Mouse (Mus musculus) heart, adult 8-10 months (tissue): ENCODE measurements around the gene Pde1b. TPM values are rescaled to one million over a fixed set of nuclear protein-coding genes. Genes with fewer than 3 reads are reported as not detected.
A peak's percentile ranks its signal among the peaks of the same experiment; 100 is the strongest.

Source experiments
- DNase-seq: peaks from one replicate; pipeline ENCODE4 v3.0.0; 2022; ENCODE audit warnings: low spot score
- total RNA-seq, 4 experiments: library from RNA; stranded (reverse); gene quantifications; 2 replicates each; pipeline ENCODE4 v1.2.4; 2022

Pde1b gene
- total RNA-seq, 4 experiments from 2014 or later = 0.79 to 2.5 (median 1.2) TPM

GRCm38 (mm10) chr15:103503660-103504059 lies 826 bp downstream of the Pde1b start:
- DNase-seq = no peak

DNA sequence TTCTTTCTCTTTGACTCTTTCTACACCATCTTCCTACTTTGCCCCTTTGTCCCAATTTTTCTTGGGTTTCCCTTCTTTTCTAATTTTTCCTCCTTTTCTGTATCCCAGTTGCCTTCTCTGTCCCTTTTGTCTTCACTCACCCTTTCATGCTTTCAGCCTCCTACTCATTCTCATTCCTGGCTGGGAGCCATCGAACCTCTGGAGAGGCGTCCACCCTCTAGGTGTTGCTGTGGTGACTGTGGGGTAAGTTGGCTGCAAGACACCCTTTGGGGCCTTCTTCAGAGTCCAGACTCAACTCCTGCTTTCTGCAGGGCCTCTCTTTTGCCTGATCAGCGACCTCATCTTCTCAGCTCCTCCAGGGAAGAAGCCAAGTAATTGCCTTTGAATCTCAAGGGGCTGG lies 6.5 kb downstream of the Pde1b start:
- DNase-seq = no peak

GRCm38 (mm10) chr15:103511652-103512051 lies 8.8 kb downstream of the Pde1b start:
- DNase-seq = no peak

- DNase-seq = no peak
These were observed 10.8 kb downstream of the Pde1b start for GRCm38 (mm10) chr15:103513621-103514031.

DNA sequence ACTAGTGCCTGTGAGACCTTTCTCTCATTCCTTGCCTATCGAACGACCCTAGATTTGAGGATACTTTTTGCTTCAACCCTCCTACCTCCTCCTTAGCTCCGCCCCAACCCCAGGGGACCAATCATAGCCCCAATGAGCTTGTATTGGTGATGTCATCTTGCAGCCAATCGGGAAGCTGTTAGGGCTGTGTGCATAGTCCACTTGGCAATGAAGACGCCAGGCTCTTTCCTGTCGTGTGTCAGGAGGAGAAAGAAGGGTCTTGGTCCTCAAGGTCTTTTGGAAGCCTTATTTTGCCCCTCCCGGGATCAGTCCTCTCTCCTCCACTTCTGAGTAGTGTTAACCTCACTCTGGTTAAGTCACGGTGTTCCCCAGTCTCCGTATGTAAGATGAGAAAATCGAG lies 11.3 kb downstream of the Pde1b start:
- DNase-seq = peak; percentile 69

DNA sequence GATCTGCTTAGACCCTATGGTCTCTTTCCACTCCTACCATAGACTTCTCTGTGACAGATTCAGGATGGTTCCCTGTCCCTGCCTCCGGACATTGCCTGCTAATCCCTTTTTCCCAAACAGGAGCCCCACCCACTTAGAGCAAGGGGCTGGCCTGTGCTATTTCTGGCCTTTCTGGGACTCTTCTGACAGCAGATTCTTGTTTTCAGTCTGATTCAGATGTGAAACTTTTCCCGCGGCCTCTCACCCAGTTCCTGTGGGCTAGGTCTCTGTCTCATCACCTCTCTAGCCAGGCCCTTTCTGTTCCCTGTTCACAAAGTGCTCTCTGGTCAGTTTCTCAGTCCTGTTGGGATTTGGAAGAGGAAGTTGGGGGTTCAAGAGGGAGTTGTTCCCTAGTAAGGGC lies 12.1 kb downstream of the Pde1b start:
- DNase-seq = peak; percentile 26

- DNase-seq = no peak
These were observed 16.0 kb downstream of the Pde1b start for GRCm38 (mm10) chr15:103518600-103519385.

DNA sequence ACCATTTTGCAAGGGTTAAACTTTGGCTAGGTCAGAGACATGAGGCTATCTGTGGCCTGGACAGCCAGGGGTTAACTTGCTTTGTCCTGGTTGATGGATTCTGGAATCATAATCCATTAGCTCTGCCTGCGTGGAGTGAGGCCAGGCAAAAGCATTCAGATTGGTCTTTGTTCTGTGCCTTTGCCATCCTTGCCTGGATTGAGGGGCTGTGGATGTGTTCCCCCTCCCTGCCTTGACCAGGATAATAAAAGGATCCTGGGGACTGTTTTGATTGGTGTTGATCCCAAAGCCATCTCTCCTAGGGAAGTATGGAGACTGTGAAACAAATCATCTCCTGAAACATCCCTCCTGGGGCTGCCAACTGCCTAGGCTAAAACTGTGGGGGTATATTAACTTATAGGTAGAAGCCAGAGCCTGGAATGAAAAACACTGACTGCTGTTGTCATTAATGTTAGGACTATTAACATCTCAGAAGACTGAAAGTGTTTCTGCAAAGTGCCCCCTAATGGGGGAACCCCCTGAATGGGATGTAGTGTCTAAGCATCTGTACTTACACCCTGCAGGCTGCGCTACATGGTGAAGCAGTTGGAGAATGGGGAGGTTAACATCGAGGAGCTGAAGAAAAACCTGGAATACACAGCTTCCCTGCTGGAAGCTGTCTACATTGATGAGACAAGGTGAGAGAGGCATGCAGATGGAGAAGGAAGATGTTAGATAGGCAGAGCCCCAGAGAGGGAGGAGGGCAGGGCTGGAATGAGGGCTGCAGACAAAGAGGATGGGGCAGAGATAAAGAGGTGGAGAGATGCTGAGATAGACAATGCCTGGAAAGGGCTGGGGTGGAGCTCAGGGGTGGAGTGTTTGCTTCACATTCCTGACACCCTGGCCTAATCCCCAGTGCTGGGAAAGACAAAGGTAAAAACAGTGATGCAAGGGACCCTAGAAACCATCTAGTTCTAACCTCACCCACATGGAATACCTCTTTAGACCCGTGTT lies 16.8 kb downstream of the Pde1b start:
- DNase-seq = no peak

DNA sequence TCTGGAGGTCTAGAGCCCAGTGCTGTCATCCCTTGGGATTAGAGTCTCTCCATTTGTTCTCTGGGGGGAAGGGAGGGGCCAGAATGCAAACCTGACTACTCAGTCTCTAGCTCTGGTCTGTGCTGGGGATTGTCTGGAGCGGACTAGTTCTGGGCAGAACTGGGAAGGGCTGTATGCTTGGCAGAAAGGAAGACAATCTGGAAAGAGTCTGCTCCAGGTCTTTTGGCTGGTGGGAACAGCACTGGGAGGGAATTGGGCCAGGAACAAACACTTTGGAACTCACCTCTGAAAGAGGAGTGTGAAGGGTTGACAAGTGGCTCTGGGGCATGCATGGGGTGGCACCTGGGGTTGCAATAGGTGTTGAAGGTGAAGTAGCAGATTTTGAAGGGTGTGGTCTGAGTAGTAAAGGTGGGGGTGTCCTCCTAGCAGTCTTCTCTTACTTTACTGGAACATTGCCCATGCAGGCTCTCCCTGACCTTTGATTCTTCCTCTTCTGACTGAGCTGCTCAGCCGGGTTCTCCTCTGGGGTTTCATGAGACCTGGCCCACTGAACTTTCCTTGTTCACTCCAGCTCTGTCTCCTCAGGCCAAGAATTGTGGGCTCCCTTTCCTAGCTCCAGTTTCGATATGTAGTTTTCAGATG lies 19.7 kb downstream of the Pde1b start:
- DNase-seq = no peak

DNA sequence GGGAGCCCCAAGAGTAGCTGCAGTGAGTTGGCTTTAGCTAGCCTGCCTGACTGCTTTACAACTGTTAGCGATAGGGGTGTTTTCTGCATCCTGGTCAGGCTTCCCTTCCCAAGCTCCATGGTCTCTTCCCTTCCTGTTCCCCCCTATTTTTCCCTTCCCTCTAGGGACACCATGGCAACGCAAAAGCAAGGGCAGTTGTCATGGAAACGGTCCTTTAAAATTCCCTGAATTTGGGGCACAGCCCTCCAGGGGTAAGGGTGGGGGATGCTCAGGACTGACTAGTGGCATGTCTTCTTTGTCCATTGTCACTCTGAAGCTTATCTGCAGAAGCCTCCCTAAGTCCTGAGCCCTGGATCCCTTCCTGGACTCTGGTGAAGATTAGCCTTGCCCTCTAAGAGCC lies 20.3 kb downstream of the Pde1b start:
- no peak for DNase-seq

DNA sequence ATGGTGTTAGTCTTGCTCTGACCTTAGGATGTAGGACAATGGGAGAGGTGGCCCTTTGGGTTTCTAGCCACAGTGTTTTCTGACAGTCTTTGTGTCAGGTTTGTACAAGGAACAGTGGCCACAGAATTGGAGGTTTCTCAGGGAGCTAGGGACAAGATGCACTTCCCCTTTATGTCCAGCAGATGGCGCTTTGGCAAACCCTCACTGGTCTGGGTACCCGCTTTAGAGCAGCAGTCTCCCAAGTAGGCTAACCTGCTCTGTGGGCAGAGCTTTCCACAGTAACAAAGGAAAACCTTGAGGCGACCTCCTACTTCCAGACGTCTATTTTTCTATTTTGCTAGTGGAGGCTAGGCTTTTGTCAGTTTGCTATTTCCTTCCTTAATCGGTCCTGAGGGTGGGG lies 27.5 kb downstream of the Pde1b start:
- DNase-seq = peak; percentile 26

GRCm38 (mm10) chr15:103534054-103534620 lies 31.3 kb downstream of the Pde1b start:
- no peak for DNase-seq

DNA sequence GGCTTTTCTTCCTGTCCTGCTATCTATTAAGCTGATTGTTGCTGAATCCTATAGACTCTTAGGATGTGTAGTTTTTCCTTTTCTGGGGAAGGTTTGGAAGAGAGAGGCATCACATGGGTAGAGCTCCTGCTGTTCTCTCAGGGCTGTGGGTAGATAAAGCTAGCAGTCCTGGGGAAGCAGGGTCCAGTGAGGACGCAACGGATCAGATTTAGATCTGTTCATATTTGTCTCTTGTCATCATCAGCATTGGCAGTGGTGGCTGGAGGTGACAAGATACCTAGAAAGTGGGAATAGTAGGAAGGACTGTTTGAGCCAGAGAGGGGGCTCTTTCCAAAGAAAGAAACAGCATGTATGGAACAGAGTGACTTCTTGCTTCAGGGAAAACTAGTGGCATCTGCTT lies 32.2 kb downstream of the Pde1b start:
- DNase-seq = no peak

GRCm38 (mm10) chr15:103535786-103536185 lies 33.0 kb downstream of the Pde1b start:
- no peak for DNase-seq

- DNase-seq = no peak
These were observed 33.6 kb downstream of the Pde1b start for GRCm38 (mm10) chr15:103536456-103536855.

- DNase-seq = no peak
These were observed 34.4 kb downstream of the Pde1b start for GRCm38 (mm10) chr15:103537011-103537821.

DNA sequence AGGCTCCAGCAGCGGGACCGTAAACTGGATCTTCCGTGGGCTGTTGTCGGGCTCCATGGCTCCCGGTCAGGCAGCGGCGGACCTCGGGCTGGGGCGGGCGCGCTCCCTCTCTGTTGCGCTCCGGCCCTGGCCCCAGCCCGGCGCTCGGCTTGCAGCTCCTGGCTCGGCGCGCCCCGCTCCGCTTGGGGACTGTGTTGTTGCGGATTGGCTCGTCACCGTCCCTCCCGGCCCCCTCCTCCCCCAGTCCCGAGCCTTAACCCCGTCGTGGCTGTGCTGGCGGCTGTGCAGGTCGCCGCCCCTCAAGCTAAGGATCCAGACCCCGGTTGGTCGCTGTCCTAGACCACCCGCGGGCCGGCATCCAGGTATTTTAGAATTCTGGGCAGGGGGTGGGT lies 35.0 kb downstream of the Pde1b start, which contains the start of gene Ppp1r1a:
TSS of gene Ppp1r1a (minus strand) at position 182 of the 392 bp plus-strand sequence.
- DNase-seq = no peak

GRCm38 (mm10) chr15:103539259-103539658 lies 36.4 kb downstream of the Pde1b start:
- no peak for DNase-seq

GRCm38 (mm10) chr15:103540646-103541045 lies 37.8 kb downstream of the Pde1b start:
- no peak for DNase-seq

DNA sequence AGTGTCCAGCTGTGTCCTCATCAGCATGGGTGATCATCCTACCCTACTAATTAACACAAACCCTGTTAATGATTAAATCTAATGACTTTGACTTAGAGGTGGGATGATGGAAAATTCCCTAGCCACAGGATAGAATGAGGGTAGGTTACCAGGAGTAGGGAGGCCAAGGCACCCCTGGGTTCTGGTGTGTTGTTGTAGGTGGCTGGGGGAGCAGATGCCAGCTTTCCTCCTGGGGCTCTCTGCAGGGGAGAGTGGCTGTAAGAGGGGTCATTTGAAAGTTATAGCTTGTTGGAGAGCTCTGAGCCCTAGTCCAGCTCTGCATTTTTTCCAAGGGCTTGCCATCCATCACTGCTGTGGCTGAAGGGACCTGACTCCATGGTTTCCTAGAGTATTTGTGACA lies 39.7 kb downstream of the Pde1b start:
- DNase-seq = no peak

GRCm38 (mm10) chr15:103547983-103548382 lies 45.1 kb downstream of the Pde1b start:
- no peak for DNase-seq
